Comparison of ENCODE assay signal across 8 mouse cellular contexts in genomic region chr10:86705318-86705921, GRCm38 (mm10). TPM values are rescaled to one million over a fixed set of nuclear protein-coding genes. Genes with fewer than 3 reads are reported as not detected.
A peak's percentile ranks its signal among the peaks of the same experiment; 100 is the strongest.
DNase-seq lines count a peak whose midpoint lies in the region; ATAC-seq lines count a peak whose summit lies in the region.

Gene Hsp90b1, minus strand, starts transcription at chr10:86705509.
Gene Ttc41, plus strand, starts transcription at chr10:86705811.

- peak within 1 kb of the TSS; percentile 94 for H3K4me3 ChIP-seq in heart, embryonic 10.5 days
- peak within 1 kb of the TSS; percentile 80 for H3K4me3 ChIP-seq in kidney, embryonic 15.5 days (replicated peaks)

- H3K27ac ChIP-seq in heart, embryonic 10.5 days, result peak within 1 kb of the TSS; percentile 97
- peak within 1 kb of the TSS; percentile 98 for H3K27ac ChIP-seq in kidney, embryonic 15.5 days

- H3K36me3 ChIP-seq in heart, embryonic 10.5 days, result peaks cover 38% of the 10 kb centered on the region
- peaks cover 34% of the 10 kb centered on the region for H3K36me3 ChIP-seq in kidney, embryonic 15.5 days

- no peaks in the 10 kb centered on the region for H3K9me3 ChIP-seq in heart, embryonic 10.5 days
- no peaks in the 10 kb centered on the region for H3K9me3 ChIP-seq in kidney, embryonic 15.5 days (replicated peaks)

- H3K4me2 ChIP-seq in kidney, embryonic 15.5 days, result peak within 1 kb of the TSS; percentile 78

- DNase-seq in B cell, adult 2 months, result peak; percentile 96 to 98
- peak; percentile 100 for DNase-seq in brain, adult 2 months (ENCODE audit: low read depth, low spot score)
- DNase-seq in heart, embryonic 10.5 days (ENCODE audit: low spot score), result peak; percentile 100
- DNase-seq in liver, result peak; percentile 99
- peak; percentile 97 for DNase-seq in spleen, postnatal 4 days (ENCODE audit: low spot score in 2 of 2)

- WGBS in heart, embryonic 10.5 days, result 0% methylated on average over 51 of the region's 51 CpGs
- WGBS in kidney, embryonic 15.5 days, result under 1% methylated on average over 51 of the region's 51 CpGs

- peak within 1 kb of the TSS; percentile 80 for H3K9ac ChIP-seq in kidney, embryonic 15.5 days

- no peaks in the 10 kb centered on the region for H3K27me3 ChIP-seq in heart, embryonic 10.5 days (ENCODE audit: insufficient read depth, poor library complexity, severe bottlenecking)
- H3K27me3 ChIP-seq in kidney, embryonic 15.5 days, result no peaks in the 10 kb centered on the region

- peaks cover 35% of the 10 kb centered on the region for H3K4me1 ChIP-seq in heart, embryonic 10.5 days
- H3K4me1 ChIP-seq in kidney, embryonic 15.5 days, result peaks cover 46% of the 10 kb centered on the region

- peak; percentile 93 for ATAC-seq in erythroblast, adult 5-6 weeks (replicated peaks; ENCODE audit: low FRiP score, poor library complexity, severe bottlenecking)
- peak; percentile 98 for ATAC-seq in kidney, embryonic 15.5 days (replicated peaks; ENCODE audit: low FRiP score)
- peak; percentile 84 for ATAC-seq in monocyte, adult 5-6 weeks (replicated peaks; ENCODE audit: insufficient number of reproducible peaks, low FRiP score, low TSS enrichment, poor library complexity, severe bottlenecking)

RNA-seq across cellular contexts. Expression of gene Hsp90b1, which starts in this region (rescaled TPM):
- 136 and 158 TPM in 2 replicates for total RNA-seq in erythroblast, adult 5-6 weeks (2015; ENCODE audit: low replicate concordance)
- total RNA-seq in erythroblast, adult 5-6 weeks (2017; ENCODE audit: low replicate concordance), result 198 and 211 TPM in 2 replicates
- polyA plus RNA-seq in heart, embryonic 10.5 days (2016; fragmentation: Nextera tagmentation; extraction: Ambion mirVana), result 624 and 799 TPM in 2 replicates
- polyA plus RNA-seq in kidney, embryonic 15.5 days (2015; fragmentation: Nextera tagmentation; extraction: Ambion mirVana), result 733 and 775 TPM in 2 replicates
- total RNA-seq in monocyte, adult 5-6 weeks (2017), result 803 to 969 TPM (median 962 TPM) in 3 replicates

RNA-seq across cellular contexts. Expression of gene Ttc41, which starts in this region (rescaled TPM):
- not detected in 2 replicates for total RNA-seq in erythroblast, adult 5-6 weeks (2015; ENCODE audit: low replicate concordance)
- 0.26 and 0.42 TPM in 2 replicates for total RNA-seq in erythroblast, adult 5-6 weeks (2017; ENCODE audit: low replicate concordance)
- 2.2 and 2.7 TPM in 2 replicates for polyA plus RNA-seq in heart, embryonic 10.5 days (2016; fragmentation: Nextera tagmentation; extraction: Ambion mirVana)
- polyA plus RNA-seq in kidney, embryonic 15.5 days (2015; fragmentation: Nextera tagmentation; extraction: Ambion mirVana), result 1.4 and 1.6 TPM in 2 replicates
- total RNA-seq in monocyte, adult 5-6 weeks (2017), result 0.48 to 1.4 TPM (median 1.1 TPM) in 3 replicates

Comparison
In these comparisons a context has a peak if more than half of its experiments do, and no peak if none do; other contexts are left out.
1. Peak in every context shown above with its lines: DNase-seq, ATAC-seq, H3K4me3 ChIP-seq and H3K27ac ChIP-seq.